Mouse (Mus musculus): Measurements from ENCODE around the gene Il17re. TPM values are rescaled to one million over a fixed set of nuclear protein-coding genes. Genes with fewer than 3 reads are reported as not detected.
A peak's percentile ranks its signal among the peaks of the same experiment; 100 is the strongest.

The Il17re gene
- polyA plus RNA-seq, 1 experiment from 2014 or later: 0.73 TPM

DNA sequence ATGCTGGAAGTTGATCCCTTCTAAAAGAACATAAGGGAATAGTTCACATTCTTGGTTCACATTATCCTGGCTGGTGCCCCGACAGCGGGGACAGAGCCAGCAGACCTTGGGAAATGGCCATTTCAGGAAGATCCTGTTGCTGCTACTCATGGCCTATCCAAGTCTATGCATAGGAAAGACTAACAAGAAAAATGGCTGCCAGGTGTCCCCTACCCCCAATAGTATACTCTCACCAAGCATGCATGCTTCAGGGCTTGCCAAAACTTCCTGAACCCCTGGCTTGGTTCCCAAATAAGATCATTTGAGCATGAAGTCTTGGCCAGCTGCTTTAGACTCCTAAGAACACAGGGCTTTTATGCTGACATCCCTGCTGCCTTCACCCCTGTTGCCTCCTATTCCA is 6.4 kb upstream of the Il17re start:
- H3K9me3 ChIP-seq: no peaks in the 10 kb centered on the region
- H3K4me1 ChIP-seq: no peaks in the 10 kb centered on the region
- peaks cover 29% of the 10 kb centered on the region for H3K36me3 ChIP-seq (replicated peaks)
- H3K27me3 ChIP-seq (ENCODE audit: poor library complexity, severe bottlenecking): no peaks in the 10 kb centered on the region
- DNase-seq (ENCODE audit: extremely low spot score, low spot score): no peak
- no peak overlapping the region for H3K27ac ChIP-seq
- H3K4me3 ChIP-seq: no peak overlapping the region
- 89% methylated on average over 2 of the region's 2 CpGs for WGBS

DNA sequence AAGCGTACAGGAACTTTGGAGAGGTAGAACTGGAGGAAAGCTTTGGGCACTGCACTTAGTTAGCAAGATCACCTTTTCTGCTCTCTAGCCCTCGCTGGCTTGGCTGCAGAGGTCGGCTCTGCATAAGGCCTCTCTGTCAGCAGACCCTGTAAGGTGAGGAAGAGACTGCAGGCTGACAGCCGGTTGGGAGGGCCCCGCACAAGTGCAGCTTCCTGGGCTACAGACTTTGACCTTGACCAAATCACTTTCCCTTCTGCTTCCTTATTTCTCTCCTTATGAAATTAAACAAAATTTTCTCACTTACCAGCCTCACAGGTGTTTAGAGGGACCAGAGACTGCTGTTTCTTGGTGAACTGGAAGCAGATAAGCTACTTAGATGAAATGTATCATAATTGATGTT is 3.3 kb upstream of the Il17re start:
- Histone ChIP-seq H3K27ac (no peak overlapping the region), H3K4me3 (no peak overlapping the region), H3K36me3 (replicated peaks) (no peaks in the 10 kb centered on the region), H3K9me3 (no peaks in the 10 kb centered on the region), H3K27me3 (ENCODE audit: poor library complexity, severe bottlenecking) (no peaks in the 10 kb centered on the region), H3K4me1 (0 out of 2 replicates have a peak, but pooled peaks cover 3% of the 10 kb centered on the region)
- WGBS: 78% methylated on average over 5 of the region's 5 CpGs
- DNase-seq (ENCODE audit: extremely low spot score, low spot score): no peak

DNA sequence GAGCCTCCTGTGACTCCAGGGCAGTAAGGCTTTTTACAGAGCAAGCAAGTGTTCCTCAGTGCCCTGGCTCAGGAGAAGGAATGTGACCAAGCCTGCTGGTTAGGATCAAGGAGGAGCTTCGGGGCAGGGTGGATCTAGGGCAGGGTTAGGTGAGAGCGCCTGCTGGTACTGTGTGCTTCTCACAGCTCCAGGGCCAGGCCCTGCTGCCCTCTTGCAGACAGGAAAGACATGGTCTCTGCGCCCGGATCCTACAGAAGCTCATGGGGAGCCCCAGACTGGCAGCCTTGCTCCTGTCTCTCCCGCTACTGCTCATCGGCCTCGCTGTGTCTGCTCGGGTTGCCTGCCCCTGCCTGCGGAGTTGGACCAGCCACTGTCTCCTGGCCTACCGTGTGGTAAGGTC is 351 bp downstream of the Il17re start:
- DNase-seq (ENCODE audit: extremely low spot score, low spot score): no peak
- H3K4me1 ChIP-seq: 0 out of 2 replicates have a peak, but pooled peaks cover 3% of the 10 kb centered on the region
- no peaks in the 10 kb centered on the region for H3K9me3 ChIP-seq
- 73% methylated on average over 10 of the region's 10 CpGs for WGBS
- no peaks in the 10 kb centered on the region for H3K36me3 ChIP-seq (replicated peaks)
- H3K27ac ChIP-seq: peak overlapping the region; percentile 12; the same call in 1 of the 2 replicates
- no peak overlapping the region for H3K4me3 ChIP-seq
- H3K27me3 ChIP-seq (ENCODE audit: poor library complexity, severe bottlenecking): no peaks in the 10 kb centered on the region

DNA sequence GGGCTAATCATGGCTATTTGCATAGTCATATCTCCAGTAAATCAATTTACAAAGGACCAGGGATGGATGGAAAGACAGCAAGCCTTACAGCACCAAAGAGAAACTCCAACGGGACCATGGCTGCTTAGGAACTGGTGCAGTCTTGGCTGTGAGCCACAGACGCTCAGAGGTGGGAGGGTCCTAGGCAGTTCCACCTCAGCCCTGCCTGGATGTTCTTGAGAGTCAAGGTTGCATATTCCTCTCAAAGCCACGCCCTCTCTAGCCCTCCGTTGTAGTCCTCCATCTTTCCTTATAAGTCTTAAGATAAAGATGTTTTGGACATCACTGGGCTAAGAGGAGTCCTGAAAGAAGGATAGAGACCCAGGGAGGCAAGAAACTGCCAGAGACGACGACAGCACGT is 5.8 kb downstream of the Il17re start:
- DNase-seq (ENCODE audit: extremely low spot score, low spot score): no peak
- WGBS: 74% methylated on average over 7 of the region's 7 CpGs

DNA sequence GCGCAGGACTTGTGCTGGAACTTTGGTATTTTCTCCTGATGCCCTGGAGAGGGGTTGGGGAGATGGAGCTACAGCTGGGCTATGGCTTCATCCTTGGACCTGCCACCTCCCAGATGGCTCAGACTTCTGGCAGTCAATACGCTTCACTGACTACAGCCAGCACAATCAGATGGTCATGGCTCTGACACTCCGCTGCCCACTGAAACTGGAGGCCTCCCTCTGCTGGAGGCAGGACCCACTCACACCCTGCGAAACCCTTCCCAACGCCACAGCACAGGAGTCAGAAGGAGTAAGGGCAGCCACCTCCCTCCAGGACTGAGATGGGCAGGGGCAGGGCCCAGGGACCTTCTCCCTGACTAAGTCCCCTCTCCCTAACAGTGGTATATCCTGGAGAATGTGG is 7.3 kb downstream of the Il17re start:
- peaks cover 17% of the 10 kb centered on the region for H3K4me1 ChIP-seq
- no peaks in the 10 kb centered on the region for H3K9me3 ChIP-seq
- no peak overlapping the region for H3K27ac ChIP-seq
- H3K36me3 ChIP-seq (replicated peaks): no peaks in the 10 kb centered on the region
- 73% methylated on average over 5 of the region's 5 CpGs for WGBS
- peaks cover 29% of the 10 kb centered on the region for H3K27me3 ChIP-seq (ENCODE audit: poor library complexity, severe bottlenecking)
- DNase-seq (ENCODE audit: extremely low spot score, low spot score): no peak
- no peak overlapping the region for H3K4me3 ChIP-seq

More for the DNA sequence above, 5.8 kb downstream of the Il17re start:
- Histone ChIP-seq H3K27me3 (ENCODE audit: poor library complexity, severe bottlenecking) (peaks cover 13% of the 10 kb centered on the region), H3K9me3 (no peaks in the 10 kb centered on the region), H3K4me1 (peaks cover 4% of the 10 kb centered on the region), H3K36me3 (replicated peaks) (no peaks in the 10 kb centered on the region), H3K4me3 (no peak overlapping the region), H3K27ac (no peak overlapping the region)

DNA sequence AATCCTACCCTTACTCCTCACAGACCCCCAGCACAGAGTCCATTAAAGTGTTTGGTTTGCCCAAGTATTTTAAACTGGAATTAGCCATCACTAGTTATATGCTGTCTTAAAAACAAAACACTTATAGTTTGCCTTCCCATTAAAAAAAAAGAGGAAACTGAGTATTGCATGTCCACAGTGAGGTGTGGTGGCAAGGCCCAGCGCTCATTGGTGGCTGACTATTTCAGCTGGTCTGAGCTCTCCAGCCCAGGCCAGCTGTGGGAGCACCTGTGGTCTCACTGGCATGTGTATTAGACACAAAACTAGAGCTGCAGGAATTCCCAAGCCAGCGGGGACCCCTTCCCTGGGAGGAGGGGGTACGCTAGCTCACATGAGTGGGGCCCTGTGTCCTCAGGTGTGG is 10.2 kb downstream of the Il17re start:
- H3K27me3 ChIP-seq (ENCODE audit: poor library complexity, severe bottlenecking): peaks cover 54% of the 10 kb centered on the region
- 81% methylated on average over 3 of the region's 3 CpGs for WGBS
- H3K36me3 ChIP-seq (replicated peaks): no peaks in the 10 kb centered on the region
- DNase-seq (ENCODE audit: extremely low spot score, low spot score): no peak
- H3K4me3 ChIP-seq: peak overlapping the region; percentile 54
- H3K4me1 ChIP-seq: peaks cover 34% of the 10 kb centered on the region
- H3K9me3 ChIP-seq: no peaks in the 10 kb centered on the region
- 0 out of 2 replicates have a peak overlapping the region, but pooled peaks have one; percentile 62 for H3K27ac ChIP-seq

DNA sequence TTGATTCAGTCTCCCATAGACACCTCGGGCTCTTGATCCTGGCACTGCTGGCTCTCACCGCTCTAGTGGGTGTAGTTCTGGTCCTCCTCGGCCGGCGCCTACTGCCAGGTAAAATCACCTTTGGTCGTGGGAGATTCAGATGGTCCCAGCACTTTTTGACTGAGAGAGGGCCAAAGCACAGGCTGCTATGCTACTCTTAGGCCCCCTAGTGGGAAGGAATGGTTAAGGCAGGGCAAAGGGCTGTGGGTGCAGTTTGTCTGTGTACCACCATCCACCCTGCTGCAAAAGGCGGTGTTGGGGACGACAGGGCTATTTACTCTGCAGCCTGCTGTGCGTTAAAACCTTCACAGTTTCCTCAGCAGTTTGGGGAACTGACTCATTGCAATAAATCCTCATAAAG is 10.7 kb downstream of the Il17re start:
- DNase-seq (ENCODE audit: extremely low spot score, low spot score): peak; percentile 65
- H3K4me1 ChIP-seq: peaks cover 34% of the 10 kb centered on the region
- H3K27ac ChIP-seq: peak overlapping the region; percentile 62
- peaks cover 55% of the 10 kb centered on the region for H3K27me3 ChIP-seq (ENCODE audit: poor library complexity, severe bottlenecking)
- WGBS: 9% methylated on average over 9 of the region's 9 CpGs
- H3K4me3 ChIP-seq: peak overlapping the region; percentile 54
- no peaks in the 10 kb centered on the region for H3K36me3 ChIP-seq (replicated peaks)
- H3K9me3 ChIP-seq: no peaks in the 10 kb centered on the region

DNA sequence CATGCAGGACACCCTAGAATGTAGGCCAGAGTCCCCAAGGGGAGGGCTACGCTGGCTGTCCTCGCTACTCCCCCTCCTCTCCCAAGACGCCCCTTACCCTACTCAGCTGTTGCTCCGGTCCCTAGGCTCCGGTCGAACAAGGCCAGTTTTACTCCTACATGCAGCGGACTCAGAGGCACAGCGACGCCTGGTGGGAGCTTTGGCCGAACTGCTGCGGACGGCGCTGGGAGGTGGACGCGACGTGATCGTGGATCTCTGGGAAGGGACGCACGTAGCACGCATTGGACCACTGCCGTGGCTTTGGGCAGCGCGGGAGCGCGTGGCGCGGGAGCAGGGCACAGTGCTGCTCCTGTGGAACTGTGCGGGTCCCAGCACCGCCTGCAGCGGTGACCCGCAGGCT is 11.1 kb downstream of the Il17re start:
- WGBS: 2% methylated on average over 31 of the region's 31 CpGs
- no peaks in the 10 kb centered on the region for H3K36me3 ChIP-seq (replicated peaks)
- DNase-seq (ENCODE audit: extremely low spot score, low spot score): peak; percentile 81
- peaks cover 58% of the 10 kb centered on the region for H3K27me3 ChIP-seq (ENCODE audit: poor library complexity, severe bottlenecking)
- no peaks in the 10 kb centered on the region for H3K9me3 ChIP-seq
- H3K27ac ChIP-seq: peak overlapping the region; percentile 62
- peak overlapping the region; percentile 54 for H3K4me3 ChIP-seq
- peaks cover 34% of the 10 kb centered on the region for H3K4me1 ChIP-seq

DNA sequence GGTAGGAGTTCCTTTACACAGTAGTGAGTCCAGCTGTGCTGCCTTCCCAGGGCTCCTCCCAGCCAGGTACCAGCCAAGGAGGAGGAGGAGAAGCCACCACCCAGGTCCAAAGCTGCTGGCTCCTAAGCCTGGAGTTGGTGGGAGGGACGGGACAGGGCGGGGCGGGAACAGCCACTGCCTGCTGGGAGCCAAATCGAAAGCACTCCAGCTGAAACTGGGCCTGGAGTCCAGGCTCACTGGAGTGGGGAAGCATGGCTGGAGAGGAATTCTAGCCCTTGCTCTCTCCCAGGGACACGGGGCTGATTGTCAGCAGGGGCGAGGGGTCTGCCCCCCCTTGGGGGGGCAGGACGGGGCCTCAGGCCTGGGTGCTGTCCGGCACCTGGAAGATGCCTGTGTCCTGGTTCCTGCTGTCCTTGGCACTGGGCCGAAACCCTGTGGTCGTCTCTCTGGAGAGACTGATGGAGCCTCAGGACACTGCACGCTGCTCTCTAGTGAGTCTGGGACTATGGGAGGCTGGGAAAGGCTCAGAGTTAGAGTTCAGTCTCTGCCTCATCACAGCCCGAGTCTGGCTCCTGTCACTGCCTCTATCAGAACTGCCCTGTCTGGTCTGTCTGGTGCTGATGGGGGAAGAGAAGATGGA is 13.1 kb downstream of the Il17re start, which contains the start of gene Il17rc:
Il17rc (plus strand) TSS at position 131 of the 640 bp plus-strand sequence.
- peak within 1 kb of the TSS; percentile 24 for H3K4me3 ChIP-seq
- no peaks in the 10 kb centered on the region for H3K36me3 ChIP-seq (replicated peaks)
- DNase-seq (ENCODE audit: extremely low spot score, low spot score): peak; percentile 27
- H3K27me3 ChIP-seq (ENCODE audit: poor library complexity, severe bottlenecking): peaks cover 57% of the 10 kb centered on the region
- WGBS: 18% methylated on average over 12 of the region's 12 CpGs
- peaks cover 34% of the 10 kb centered on the region for H3K4me1 ChIP-seq
- H3K9me3 ChIP-seq: no peaks in the 10 kb centered on the region
- peak within 1 kb of the TSS; percentile 54; the same call in 1 of the 2 replicates for H3K27ac ChIP-seq

DNA sequence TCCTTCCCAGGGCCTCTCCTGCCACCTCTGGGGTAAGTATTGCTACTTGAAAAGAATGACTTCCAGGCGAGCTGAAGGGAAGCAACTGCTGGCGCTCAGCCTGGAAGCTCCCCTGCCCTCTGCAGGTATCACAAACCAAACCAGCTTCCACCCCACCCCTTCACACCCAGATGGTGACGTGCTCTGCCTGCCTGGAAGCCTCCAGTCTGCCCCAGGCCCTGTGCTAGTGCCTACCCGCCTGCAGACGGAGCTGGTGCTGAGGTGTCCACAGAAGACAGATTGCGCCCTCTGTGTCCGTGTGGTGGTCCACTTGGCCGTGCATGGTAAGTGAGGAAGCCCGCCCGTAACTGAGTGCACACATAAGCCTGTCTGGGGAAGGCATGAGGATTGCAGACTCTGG is 13.8 kb downstream of the Il17re start:
- H3K4me1 ChIP-seq: peaks cover 34% of the 10 kb centered on the region
- WGBS: 71% methylated on average over 10 of the region's 10 CpGs
- no peaks in the 10 kb centered on the region for H3K36me3 ChIP-seq (replicated peaks)
- no peaks in the 10 kb centered on the region for H3K9me3 ChIP-seq
- no peak for DNase-seq (ENCODE audit: extremely low spot score, low spot score)
- no peak overlapping the region for H3K27ac ChIP-seq
- H3K4me3 ChIP-seq: no peak overlapping the region
- H3K27me3 ChIP-seq (ENCODE audit: poor library complexity, severe bottlenecking): peaks cover 57% of the 10 kb centered on the region

DNA sequence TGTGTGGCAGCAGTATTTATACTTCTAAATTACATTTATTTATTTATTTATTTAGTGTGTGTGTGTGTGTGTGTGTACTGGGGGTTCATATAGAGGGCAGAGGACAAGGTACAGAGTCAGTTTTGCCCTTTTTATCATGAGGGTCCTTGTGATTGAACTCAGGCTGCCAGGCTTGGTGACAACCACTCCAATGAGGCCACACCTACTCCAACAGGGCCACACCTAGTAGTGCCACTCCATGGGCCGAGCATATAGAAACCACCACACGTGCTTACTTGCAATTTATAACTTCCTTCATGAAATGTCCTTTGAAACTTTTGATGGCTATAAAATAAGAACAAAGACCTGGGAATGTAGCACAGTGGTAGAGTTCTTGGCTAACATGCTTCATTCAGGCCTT is 15.0 kb downstream of the Il17re start:
- H3K4me1 ChIP-seq: peaks cover 34% of the 10 kb centered on the region
- no peak for DNase-seq (ENCODE audit: extremely low spot score, low spot score)
- no peaks in the 10 kb centered on the region for H3K9me3 ChIP-seq
- no peaks in the 10 kb centered on the region for H3K36me3 ChIP-seq (replicated peaks)
- no peak overlapping the region for H3K27ac ChIP-seq
- no peak overlapping the region for H3K4me3 ChIP-seq
- WGBS: 78% methylated on average over 2 of the region's 2 CpGs
- peaks cover 57% of the 10 kb centered on the region for H3K27me3 ChIP-seq (ENCODE audit: poor library complexity, severe bottlenecking)

DNA sequence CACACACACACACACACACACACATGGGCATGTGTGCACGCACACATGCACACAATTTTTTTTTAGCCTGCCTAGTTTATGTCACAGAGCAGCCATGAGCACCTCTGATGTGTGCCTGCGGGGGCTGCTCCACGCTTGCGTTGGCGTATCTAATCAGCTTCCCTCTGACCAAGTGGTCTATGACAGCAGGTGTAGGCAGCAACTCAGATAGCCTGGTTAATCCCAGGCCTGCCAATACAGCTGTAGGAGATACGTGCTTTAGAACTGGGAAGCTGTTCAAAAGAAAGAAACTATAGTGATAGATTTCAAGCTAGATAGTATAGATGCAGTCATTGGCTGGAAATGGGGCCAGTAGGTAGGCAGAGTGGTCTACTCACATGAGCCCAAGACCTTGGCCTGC is 15.4 kb downstream of the Il17re start:
- Histone ChIP-seq H3K4me1 (peaks cover 32% of the 10 kb centered on the region), H3K27me3 (ENCODE audit: poor library complexity, severe bottlenecking) (peaks cover 54% of the 10 kb centered on the region), H3K9me3 (no peaks in the 10 kb centered on the region), H3K27ac (no peak overlapping the region), H3K36me3 (replicated peaks) (no peaks in the 10 kb centered on the region), H3K4me3 (no peak overlapping the region)
- 87% methylated on average over 6 of the region's 6 CpGs for WGBS
- DNase-seq (ENCODE audit: extremely low spot score, low spot score): no peak

DNA sequence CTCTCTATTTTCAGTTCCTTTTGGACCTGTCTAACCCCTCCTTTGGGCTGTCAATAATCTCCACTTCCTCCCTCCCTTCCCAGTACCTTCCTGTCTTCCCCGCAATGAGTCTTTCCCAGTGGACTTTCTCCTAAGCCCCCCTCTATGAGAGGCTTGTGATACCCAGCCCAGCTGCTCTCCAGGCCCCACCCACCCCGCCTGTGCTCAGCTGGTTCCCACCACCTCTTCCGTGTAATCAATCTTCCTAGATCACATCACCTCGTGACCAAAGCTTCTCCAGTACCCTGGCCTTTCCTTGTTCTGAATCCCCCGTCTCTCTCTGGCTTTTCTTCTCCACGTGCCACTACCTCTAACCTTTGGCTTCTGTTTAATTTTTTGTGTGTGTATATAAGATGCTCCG is 19.1 kb downstream of the Il17re start:
- H3K4me3 ChIP-seq: no peak overlapping the region
- no peaks in the 10 kb centered on the region for H3K9me3 ChIP-seq
- peaks cover 20% of the 10 kb centered on the region for H3K4me1 ChIP-seq
- H3K27ac ChIP-seq: no peak overlapping the region
- no peak for DNase-seq (ENCODE audit: extremely low spot score, low spot score)
- WGBS: 63% methylated on average over 7 of the region's 7 CpGs
- no peaks in the 10 kb centered on the region for H3K36me3 ChIP-seq (replicated peaks)
- peaks cover 54% of the 10 kb centered on the region for H3K27me3 ChIP-seq (ENCODE audit: poor library complexity, severe bottlenecking)
